Mouse (Mus musculus): ENCODE results near the gene Trim9. TPM values are rescaled to one million over a fixed set of nuclear protein-coding genes. Genes with fewer than 3 reads are reported as not detected.

The Trim9 gene
- polyA plus RNA-seq, 1 experiment = 0.02 TPM

GRCm38 (mm10) chr12:70232020-70232544 is 115.3 kb downstream of the Trim9 start:
- no peak overlapping the region for H3K4me3 ChIP-seq (ENCODE audit: extremely low read depth, insufficient read depth, insufficient read length)
- TF ChIP-seq CTCF (IDR thresholded peaks at IDR 0.05; ENCODE audit: extremely low read depth, insufficient read depth, insufficient read length, insufficient replicate concordance) (no peak), POLR2A (IDR thresholded peaks at IDR 0.05; ENCODE audit: low read depth, low read length) (no peak)
- no peak overlapping the region for H3K27ac ChIP-seq (ENCODE audit: insufficient read depth, low read length)
- no peaks in the 10 kb centered on the region for H3K36me3 ChIP-seq (ENCODE audit: control insufficient read depth, insufficient read depth, low read length)
- H3K4me1 ChIP-seq (ENCODE audit: control insufficient read depth, insufficient read depth, insufficient read length) = peaks cover 7% of the 10 kb centered on the region
- WGBS = 17% methylated on average over 5 of the region's 5 CpGs
- H3K27me3 ChIP-seq (ENCODE audit: control insufficient read depth, insufficient read depth, low read length) = no peaks in the 10 kb centered on the region
- no peak for DNase-seq (ENCODE audit: low read depth in 1 of 2, low spot score in 2 of 2)

DNA sequence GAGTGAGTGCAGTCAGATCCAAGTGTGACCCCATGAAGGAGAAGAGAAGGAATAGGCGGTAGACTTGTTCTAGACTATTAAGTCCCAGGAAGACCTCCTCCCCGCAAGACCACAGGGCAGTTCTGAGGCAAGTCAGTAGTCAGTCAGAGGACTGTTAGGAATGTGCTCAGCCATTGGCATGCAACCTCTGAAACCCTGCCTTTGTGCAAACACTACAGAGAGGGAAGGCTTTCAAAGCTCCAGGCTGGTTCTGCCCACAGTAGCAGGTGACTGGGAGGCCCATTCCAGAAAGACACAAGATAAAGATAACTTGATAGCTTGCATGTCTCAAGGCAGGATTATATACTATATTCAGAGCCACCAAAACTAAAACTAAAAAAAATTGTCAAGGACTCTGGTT is 116.1 kb downstream of the Trim9 start, which contains the start of gene Pygl:
Gene Pygl, minus strand, starts transcription at position 195 of the 400 bp plus-strand sequence.
- peaks cover 7% of the 10 kb centered on the region for H3K4me1 ChIP-seq (ENCODE audit: control insufficient read depth, insufficient read depth, insufficient read length)
- no peak within 1 kb of the TSS for H3K4me3 ChIP-seq (ENCODE audit: extremely low read depth, insufficient read depth, insufficient read length)
- WGBS = 92% methylated on average over 2 of the region's 2 CpGs
- no peak for TF ChIP-seq POLR2A (IDR thresholded peaks at IDR 0.05; ENCODE audit: low read depth, low read length)
- no peak for TF ChIP-seq CTCF (IDR thresholded peaks at IDR 0.05; ENCODE audit: extremely low read depth, insufficient read depth, insufficient read length, insufficient replicate concordance)
- H3K27me3 ChIP-seq (ENCODE audit: control insufficient read depth, insufficient read depth, low read length) = no peaks in the 10 kb centered on the region
- H3K27ac ChIP-seq (ENCODE audit: insufficient read depth, low read length) = no peak within 1 kb of the TSS
- no peaks in the 10 kb centered on the region for H3K36me3 ChIP-seq (ENCODE audit: control insufficient read depth, insufficient read depth, low read length)
- DNase-seq (ENCODE audit: low read depth in 1 of 2, low spot score in 2 of 2) = no peak

DNA sequence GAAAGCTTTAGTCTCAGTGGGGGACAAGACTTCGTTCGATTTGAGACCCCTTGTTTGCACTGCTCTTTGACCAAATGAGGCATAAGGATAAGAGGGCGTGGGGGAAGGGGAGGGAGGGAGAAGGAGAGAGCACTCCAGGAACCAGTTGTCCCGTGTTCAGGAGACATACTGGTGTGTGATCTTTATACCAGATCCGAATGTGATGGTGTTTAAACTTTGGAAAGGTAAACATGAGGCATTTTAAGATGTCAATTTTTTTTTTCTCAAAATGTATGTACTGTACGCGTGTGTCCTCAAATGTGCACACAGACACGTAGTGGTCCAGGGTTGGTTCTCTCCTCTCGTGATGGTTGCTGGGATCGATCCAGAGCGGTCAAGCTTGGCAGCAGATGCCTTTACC is 119.3 kb downstream of the Trim9 start:
- WGBS = 88% methylated on average over 11 of the region's 11 CpGs
- DNase-seq (ENCODE audit: low read depth in 1 of 2, low spot score in 2 of 2) = no peak
- no peaks in the 10 kb centered on the region for H3K36me3 ChIP-seq (ENCODE audit: control insufficient read depth, insufficient read depth, low read length)
- no peak for TF ChIP-seq POLR2A (IDR thresholded peaks at IDR 0.05; ENCODE audit: low read depth, low read length)
- no peak for TF ChIP-seq CTCF (IDR thresholded peaks at IDR 0.05; ENCODE audit: extremely low read depth, insufficient read depth, insufficient read length, insufficient replicate concordance)
- no peak overlapping the region for H3K27ac ChIP-seq (ENCODE audit: insufficient read depth, low read length)
- peaks cover 7% of the 10 kb centered on the region for H3K4me1 ChIP-seq (ENCODE audit: control insufficient read depth, insufficient read depth, insufficient read length)
- no peaks in the 10 kb centered on the region for H3K27me3 ChIP-seq (ENCODE audit: control insufficient read depth, insufficient read depth, low read length)
- H3K4me3 ChIP-seq (ENCODE audit: extremely low read depth, insufficient read depth, insufficient read length) = no peak overlapping the region

- Histone ChIP-seq H3K36me3 (ENCODE audit: control insufficient read depth, insufficient read depth, low read length) (no peaks in the 10 kb centered on the region), H3K27me3 (ENCODE audit: control insufficient read depth, insufficient read depth, low read length) (no peaks in the 10 kb centered on the region), H3K27ac (ENCODE audit: insufficient read depth, low read length) (peak overlapping the region; percentile 29), H3K4me1 (ENCODE audit: control insufficient read depth, insufficient read depth, insufficient read length) (peaks cover 5% of the 10 kb centered on the region), H3K4me3 (ENCODE audit: extremely low read depth, insufficient read depth, insufficient read length) (peak overlapping the region; percentile 58)
- TF ChIP-seq POLR2A (IDR thresholded peaks at IDR 0.05; ENCODE audit: low read depth, low read length) (peak; percentile 20; the same call in 1 of the 2 replicates), CTCF (IDR thresholded peaks at IDR 0.05; ENCODE audit: extremely low read depth, insufficient read depth, insufficient read length, insufficient replicate concordance) (no peak)
- WGBS = 2% methylated on average over 52 of the region's 52 CpGs
- DNase-seq (ENCODE audit: low read depth in 1 of 2, low spot score in 2 of 2) = peak in 1 of 2 experiments; percentile 27
Observed at GRCm38 (mm10) chr12:70227121-70227932, 120.1 kb downstream of the Trim9 start.

DNA sequence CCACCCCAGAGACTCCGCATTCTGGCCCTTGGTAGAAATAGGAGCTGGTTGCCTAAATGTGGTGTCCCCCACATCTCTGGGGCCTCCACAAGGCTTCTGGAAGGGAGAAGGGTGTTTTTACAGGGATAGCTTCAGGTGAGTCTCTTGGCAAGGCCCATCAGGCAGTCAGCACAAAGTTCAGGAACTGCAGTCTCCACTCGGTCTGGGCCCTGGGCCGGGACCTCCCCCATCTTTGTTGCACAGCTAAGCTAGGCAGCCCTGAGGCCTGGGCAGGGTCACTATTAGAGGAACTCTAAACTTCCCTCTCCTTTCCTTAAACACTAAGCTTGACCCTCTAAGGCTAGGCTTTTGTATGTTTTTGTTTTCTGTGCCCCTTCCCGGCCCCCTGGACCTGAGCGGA is 120.8 kb downstream of the Trim9 start:
- Histone ChIP-seq H3K36me3 (ENCODE audit: control insufficient read depth, insufficient read depth, low read length) (no peaks in the 10 kb centered on the region), H3K27me3 (ENCODE audit: control insufficient read depth, insufficient read depth, low read length) (no peaks in the 10 kb centered on the region), H3K27ac (ENCODE audit: insufficient read depth, low read length) (peak overlapping the region; percentile 29; the same call in 1 of the 2 replicates), H3K4me3 (ENCODE audit: extremely low read depth, insufficient read depth, insufficient read length) (peak overlapping the region; percentile 58; the same call in 1 of the 2 replicates), H3K4me1 (ENCODE audit: control insufficient read depth, insufficient read depth, insufficient read length) (peaks cover 5% of the 10 kb centered on the region)
- 31% methylated on average over 5 of the region's 5 CpGs for WGBS
- DNase-seq (ENCODE audit: low read depth in 1 of 2, low spot score in 2 of 2) = no peak
- TF ChIP-seq CTCF (IDR thresholded peaks at IDR 0.05; ENCODE audit: extremely low read depth, insufficient read depth, insufficient read length, insufficient replicate concordance) = no peak
- no peak for TF ChIP-seq POLR2A (IDR thresholded peaks at IDR 0.05; ENCODE audit: low read depth, low read length)

DNA sequence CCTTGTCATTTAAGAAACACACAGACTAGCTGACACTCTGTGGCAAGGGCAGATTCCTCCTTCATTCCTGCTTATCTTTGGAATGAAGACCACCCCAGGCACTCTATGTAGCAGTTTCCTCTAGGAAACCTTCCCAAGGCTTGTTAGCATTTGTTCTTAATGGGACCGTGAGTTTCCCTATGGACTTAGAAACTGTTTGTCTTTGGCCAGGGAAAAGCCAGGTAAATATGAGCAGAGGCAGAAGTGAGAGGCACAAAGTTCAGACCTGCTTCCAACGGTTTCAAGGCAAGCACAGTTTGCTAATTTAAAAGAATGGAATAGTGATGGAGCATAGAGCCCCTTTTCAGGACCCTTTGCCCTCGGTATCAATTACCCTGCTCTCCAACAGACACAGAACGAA is 124.1 kb downstream of the Trim9 start:
- no peak for TF ChIP-seq POLR2A (IDR thresholded peaks at IDR 0.05; ENCODE audit: low read depth, low read length)
- TF ChIP-seq CTCF (IDR thresholded peaks at IDR 0.05; ENCODE audit: extremely low read depth, insufficient read depth, insufficient read length, insufficient replicate concordance) = no peak

GRCm38 (mm10) chr12:70221425-70221824 is 126.0 kb downstream of the Trim9 start:
- Histone ChIP-seq H3K27me3 (ENCODE audit: control insufficient read depth, insufficient read depth, low read length) (no peaks in the 10 kb centered on the region), H3K27ac (ENCODE audit: insufficient read depth, low read length) (no peak overlapping the region), H3K4me1 (ENCODE audit: control insufficient read depth, insufficient read depth, insufficient read length) (peaks cover 6% of the 10 kb centered on the region), H3K4me3 (ENCODE audit: extremely low read depth, insufficient read depth, insufficient read length) (no peak overlapping the region), H3K36me3 (ENCODE audit: control insufficient read depth, insufficient read depth, low read length) (no peaks in the 10 kb centered on the region)
- 64% methylated on average over 5 of the region's 5 CpGs for WGBS
- TF ChIP-seq CTCF (IDR thresholded peaks at IDR 0.05; ENCODE audit: extremely low read depth, insufficient read depth, insufficient read length, insufficient replicate concordance) = no peak
- no peak for TF ChIP-seq POLR2A (IDR thresholded peaks at IDR 0.05; ENCODE audit: low read depth, low read length)
- DNase-seq (ENCODE audit: low read depth in 1 of 2, low spot score in 2 of 2) = no peak

More for the DNA sequence above, 124.1 kb downstream of the Trim9 start:
- no peak for DNase-seq (ENCODE audit: low read depth in 1 of 2, low spot score in 2 of 2)
- Histone ChIP-seq H3K27me3 (ENCODE audit: control insufficient read depth, insufficient read depth, low read length) (no peaks in the 10 kb centered on the region), H3K4me1 (ENCODE audit: control insufficient read depth, insufficient read depth, insufficient read length) (peaks cover 11% of the 10 kb centered on the region), H3K27ac (ENCODE audit: insufficient read depth, low read length) (no peak overlapping the region), H3K36me3 (ENCODE audit: control insufficient read depth, insufficient read depth, low read length) (no peaks in the 10 kb centered on the region), H3K4me3 (ENCODE audit: extremely low read depth, insufficient read depth, insufficient read length) (no peak overlapping the region)
- WGBS = 94% methylated on average over 4 of the region's 4 CpGs
